Mouse (Mus musculus): ENCODE data around the gene Ivns1abp. TPM values are rescaled to one million over a fixed set of nuclear protein-coding genes. Genes with fewer than 3 reads are reported as not detected.

Gene Ivns1abp
- polyA plus RNA-seq (2014; fragmentation: Illumina TruSeq; extraction: RNeasy Lipid Tissue Mini Kit (QIAGEN cat#74804); ENCODE audit: low read depth, low replicate concordance) = 1,126 TPM

DNA sequence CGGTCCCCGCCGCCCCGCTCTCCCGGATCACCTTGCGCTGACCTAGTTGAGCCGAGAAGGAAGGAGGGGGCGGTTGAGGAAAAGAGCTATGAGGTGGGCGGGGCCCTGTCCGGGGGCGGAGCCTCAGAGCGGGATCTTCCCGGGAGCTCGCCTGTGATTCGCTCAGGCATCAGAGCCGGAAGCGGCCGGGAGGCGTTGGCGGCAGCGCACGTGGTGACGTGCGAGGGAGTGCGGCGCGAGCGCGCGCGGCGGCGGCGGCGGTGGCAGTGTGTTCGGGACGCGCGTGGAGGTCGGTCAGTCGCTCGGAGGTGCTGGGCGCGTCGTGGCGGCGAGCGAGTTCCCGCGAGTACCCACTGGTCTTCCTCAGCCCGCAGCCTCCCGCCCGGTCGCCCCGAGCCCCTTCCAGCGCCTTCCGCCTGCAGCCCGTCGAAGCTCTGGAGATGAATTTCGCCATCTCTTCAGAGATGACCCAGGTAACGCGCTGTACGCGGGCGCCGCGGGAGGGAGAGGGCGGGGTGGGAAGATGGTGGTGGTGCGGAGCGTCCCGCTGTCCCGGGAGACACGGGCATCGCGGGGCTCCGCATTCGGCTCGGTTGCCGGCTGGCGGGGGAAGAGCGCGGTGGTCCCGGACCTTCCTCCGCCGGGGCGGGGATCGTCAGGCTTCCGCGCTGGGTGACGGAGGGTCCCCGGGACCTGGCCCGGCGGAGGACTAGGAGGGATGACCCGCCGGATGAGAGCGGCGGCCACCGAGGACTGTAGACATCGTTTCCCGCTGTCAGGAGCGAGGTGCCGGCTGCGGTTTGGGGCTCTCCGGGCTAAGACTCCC lies at the start of gene Ivns1abp:
Gene Ivns1abp, plus strand, starts transcription at position 195 of the 826 bp plus-strand sequence.

Other genes starting within 250 kb of the Ivns1abp start
- gene Gm47985, start 161.9 kb upstream of the Ivns1abp start, polyA plus RNA-seq (2014; fragmentation: Illumina TruSeq; extraction: RNeasy Lipid Tissue Mini Kit (QIAGEN cat#74804); ENCODE audit: low read depth, low replicate concordance) = not detected
- not detected for gene Gm8947, start 152.1 kb upstream of the Ivns1abp start, polyA plus RNA-seq (2014; fragmentation: Illumina TruSeq; extraction: RNeasy Lipid Tissue Mini Kit (QIAGEN cat#74804); ENCODE audit: low read depth, low replicate concordance)
- not detected for gene Gm47995, start 146.0 kb upstream of the Ivns1abp start, polyA plus RNA-seq (2014; fragmentation: Illumina TruSeq; extraction: RNeasy Lipid Tissue Mini Kit (QIAGEN cat#74804); ENCODE audit: low read depth, low replicate concordance)
- not detected for gene 3110040M04Rik, start 140.4 kb upstream of the Ivns1abp start, polyA plus RNA-seq (2014; fragmentation: Illumina TruSeq; extraction: RNeasy Lipid Tissue Mini Kit (QIAGEN cat#74804); ENCODE audit: low read depth, low replicate concordance)
- not detected for gene Gm47996, start 134.3 kb upstream of the Ivns1abp start, polyA plus RNA-seq (2014; fragmentation: Illumina TruSeq; extraction: RNeasy Lipid Tissue Mini Kit (QIAGEN cat#74804); ENCODE audit: low read depth, low replicate concordance)
- 46.1 TPM for gene Swt1, start 84.0 kb downstream of the Ivns1abp start, polyA plus RNA-seq (2014; fragmentation: Illumina TruSeq; extraction: RNeasy Lipid Tissue Mini Kit (QIAGEN cat#74804); ENCODE audit: low read depth, low replicate concordance)
- gene Trmt1l, start 84.1 kb downstream of the Ivns1abp start, polyA plus RNA-seq (2014; fragmentation: Illumina TruSeq; extraction: RNeasy Lipid Tissue Mini Kit (QIAGEN cat#74804); ENCODE audit: low read depth, low replicate concordance) = 30.3 TPM
- 77.4 TPM for gene Rnf2, start 156.5 kb downstream of the Ivns1abp start, polyA plus RNA-seq (2014; fragmentation: Illumina TruSeq; extraction: RNeasy Lipid Tissue Mini Kit (QIAGEN cat#74804); ENCODE audit: low read depth, low replicate concordance)
- 11.4 TPM for gene Fam129a, start 226.7 kb downstream of the Ivns1abp start, polyA plus RNA-seq (2014; fragmentation: Illumina TruSeq; extraction: RNeasy Lipid Tissue Mini Kit (QIAGEN cat#74804); ENCODE audit: low read depth, low replicate concordance)

Data from kidney, adult 10 weeks (tissue).